Mouse (Mus musculus) ES-Bruce4 (cell line): ENCODE measurements around the gene Olfr1353.
"Not testable (repeated sequence)": the region's sequence is repeated elsewhere in the genome, so short reads cannot be mapped to it uniquely, and the experiment has no call there.

ENCODE experiments used
- CTCF ChIP-seq: IDR thresholded peaks from one replicate; pipeline ENCODE4 v1.8.1; 2011; ENCODE audit warnings: low read depth, low read length
- EP300 ChIP-seq: IDR thresholded peaks from 2 replicates; pipeline ENCODE4 v1.6.1; 2011; ENCODE audit warnings: low read depth, low read length; ENCODE audit not compliant: insufficient read depth

DNA sequence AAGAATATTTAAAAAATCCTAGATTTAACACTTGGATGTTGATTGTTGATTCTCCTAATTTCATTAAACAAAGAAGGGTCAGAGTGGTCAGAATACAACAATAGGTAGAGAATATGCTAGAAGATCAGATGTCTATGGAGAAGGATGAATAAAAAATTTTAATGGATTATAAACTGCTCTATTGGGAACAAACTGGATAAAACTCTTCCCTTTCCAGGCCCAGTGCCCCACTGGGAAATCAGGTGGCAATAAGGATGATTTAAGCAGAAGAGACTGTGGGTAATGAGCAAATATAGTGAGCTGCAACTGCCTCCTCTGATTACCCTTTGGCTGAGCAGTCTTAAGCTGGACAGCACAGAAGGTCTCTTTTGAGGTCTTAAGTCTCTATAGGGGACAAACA lies at the start of gene Olfr1353:
- not testable (repeated sequence) for TF ChIP-seq EP300, CTCF
